Mouse (Mus musculus) heart, embryonic 10.5 days (tissue): ENCODE results near the gene Cxcl17. TPM values are rescaled to one million over a fixed set of nuclear protein-coding genes. Genes with fewer than 3 reads are reported as not detected.
A peak's percentile ranks its signal among the peaks of the same experiment; 100 is the strongest.
"Not testable (repeated sequence)": the region's sequence is repeated elsewhere in the genome, so short reads cannot be mapped to it uniquely, and the experiment has no call there.

Source experiments
- DNase-seq: peaks from one replicate; pipeline ENCODE4 v3.0.0-alpha.2; 2017; ENCODE audit warnings: low spot score
- H3K27ac ChIP-seq: fragments of 300-500 bp; sonication (generic); 2 replicates; pipeline ENCODE4 v1.5.1; 2016; ENCODE audit warnings: mild to moderate bottlenecking
- H3K27me3 ChIP-seq: fragments of 300-500 bp; sonication (generic); 2 replicates; pipeline ENCODE4 v1.6.1; 2016; ENCODE audit warnings: mild to moderate bottlenecking; ENCODE audit not compliant: poor library complexity, insufficient read depth, severe bottlenecking
- H3K36me3 ChIP-seq: fragments of 300-500 bp; sonication (generic); 2 replicates; pipeline ENCODE4 v1.6.1; 2016; ENCODE audit warnings: mild to moderate bottlenecking, moderate library complexity
- H3K4me1 ChIP-seq: fragments of 300-500 bp; sonication (generic); 2 replicates; pipeline ENCODE4 v1.6.1; 2016; ENCODE audit warnings: mild to moderate bottlenecking
- H3K4me3 ChIP-seq: fragments of 300-500 bp; sonication (generic); 2 replicates; pipeline ENCODE4 v1.5.1; 2016; ENCODE audit warnings: mild to moderate bottlenecking, moderate library complexity
- H3K9me3 ChIP-seq: fragments of 300-500 bp; sonication (generic); 2 replicates; pipeline ENCODE4 v1.6.1; 2016; ENCODE audit warnings: mild to moderate bottlenecking, moderate library complexity
- WGBS: fragments of 180-500 bp; shearing (Covaris S2); methylation state at CpG from one replicate; pipeline ENCODE4 v1.1.7; 2016; 5-methylcytosine and 5-hydroxymethylcytosine counted together
- polyA plus RNA-seq: library from polyadenylated mRNA; unstranded; fragments of >200 nt; fragmentation: Nextera tagmentation; extraction: Ambion mirVana; gene quantifications from 2 replicates; pipeline ENCODE4 v1.2.1, GENCODE M21; 2016

The Cxcl17 gene
- polyA plus RNA-seq, 1 experiment from 2014 or later: 0.36 TPM

- H3K27ac ChIP-seq: no peak overlapping the region
- H3K9me3 ChIP-seq: no peaks in the 10 kb centered on the region
- no peak for DNase-seq
- WGBS: 84% methylated on average over 10 of the region's 10 CpGs
- H3K27me3 ChIP-seq: no peaks in the 10 kb centered on the region
- no peaks in the 10 kb centered on the region for H3K36me3 ChIP-seq
- no peak overlapping the region for H3K4me3 ChIP-seq
- 0 out of 2 replicates have a peak, but pooled peaks cover 8% of the 10 kb centered on the region for H3K4me1 ChIP-seq
These were observed 22.2 kb upstream of the Cxcl17 start for GRCm38 (mm10) chr7:25434654-25435545.

- no peaks in the 10 kb centered on the region for H3K27me3 ChIP-seq
- H3K4me1 ChIP-seq: 0 out of 2 replicates have a peak, but pooled peaks cover 8% of the 10 kb centered on the region
- no peak for DNase-seq
- no peak overlapping the region for H3K4me3 ChIP-seq
- no peaks in the 10 kb centered on the region for H3K9me3 ChIP-seq
- no peaks in the 10 kb centered on the region for H3K36me3 ChIP-seq
- no peak overlapping the region for H3K27ac ChIP-seq
- WGBS: 87% methylated on average over 9 of the region's 9 CpGs
These were observed 21.3 kb upstream of the Cxcl17 start for GRCm38 (mm10) chr7:25433781-25434560.

- H3K27ac ChIP-seq: 0 out of 2 replicates have a peak overlapping the region, but pooled peaks have one; percentile 16
These were observed 20.4 kb upstream of the Cxcl17 start for GRCm38 (mm10) chr7:25433007-25433541.

GRCm38 (mm10) chr7:25432381-25432780, 19.7 kb upstream of the Cxcl17 start:
- DNase-seq: no peak
- Histone ChIP-seq H3K9me3 (no peaks in the 10 kb centered on the region), H3K4me3 (no peak overlapping the region), H3K36me3 (no peaks in the 10 kb centered on the region), H3K27ac (no peak overlapping the region), H3K27me3 (no peaks in the 10 kb centered on the region), H3K4me1 (0 out of 2 replicates have a peak, but pooled peaks cover 8% of the 10 kb centered on the region)
- 84% methylated on average over 6 of the region's 6 CpGs for WGBS

More at GRCm38 (mm10) chr7:25433007-25433541, 20.4 kb upstream of the Cxcl17 start:
- H3K9me3 ChIP-seq: no peaks in the 10 kb centered on the region
- WGBS: 22% methylated on average over 5 of the region's 5 CpGs
- no peak for DNase-seq
- no peak overlapping the region for H3K4me3 ChIP-seq
- H3K4me1 ChIP-seq: 0 out of 2 replicates have a peak, but pooled peaks cover 8% of the 10 kb centered on the region
- no peaks in the 10 kb centered on the region for H3K27me3 ChIP-seq
- no peaks in the 10 kb centered on the region for H3K36me3 ChIP-seq

GRCm38 (mm10) chr7:25429886-25430784, 17.4 kb upstream of the Cxcl17 start:
- Histone ChIP-seq H3K4me3 (no peak overlapping the region), H3K4me1 (0 out of 2 replicates have a peak, but pooled peaks cover 8% of the 10 kb centered on the region), H3K27ac (no peak overlapping the region), H3K9me3 (no peaks in the 10 kb centered on the region), H3K27me3 (no peaks in the 10 kb centered on the region), H3K36me3 (no peaks in the 10 kb centered on the region)
- DNase-seq: no peak
- 80% methylated on average over 4 of the region's 4 CpGs for WGBS

GRCm38 (mm10) chr7:25428321-25428720, 15.6 kb upstream of the Cxcl17 start:
- 86% methylated on average over 3 of the region's 3 CpGs for WGBS
- H3K27ac ChIP-seq: no peak overlapping the region
- H3K4me3 ChIP-seq: no peak overlapping the region
- H3K4me1 ChIP-seq: 0 out of 2 replicates have a peak, but pooled peaks cover 5% of the 10 kb centered on the region
- DNase-seq: no peak
- H3K9me3 ChIP-seq: no peaks in the 10 kb centered on the region
- peaks cover 3% of the 10 kb centered on the region; the same call in 1 of the 2 replicates for H3K27me3 ChIP-seq
- H3K36me3 ChIP-seq: no peaks in the 10 kb centered on the region

GRCm38 (mm10) chr7:25427144-25427543, 14.5 kb upstream of the Cxcl17 start:
- 70% methylated on average over 5 of the region's 5 CpGs for WGBS
- H3K4me1 ChIP-seq: no peaks in the 10 kb centered on the region

GRCm38 (mm10) chr7:25426380-25426779, 13.7 kb upstream of the Cxcl17 start:
- H3K36me3 ChIP-seq, H3K4me1 ChIP-seq: not testable (repeated sequence)
- H3K27me3 ChIP-seq: peaks cover 22% of the 10 kb centered on the region

More at GRCm38 (mm10) chr7:25427144-25427543, 14.5 kb upstream of the Cxcl17 start:
- Histone ChIP-seq H3K9me3 (no peaks in the 10 kb centered on the region), H3K27ac (no peak overlapping the region), H3K27me3 (peaks cover 14% of the 10 kb centered on the region), H3K36me3 (no peaks in the 10 kb centered on the region), H3K4me3 (no peak overlapping the region)
- no peak for DNase-seq

GRCm38 (mm10) chr7:25424429-25424828, 11.7 kb upstream of the Cxcl17 start:
- H3K4me3 ChIP-seq: no peak overlapping the region
- H3K27ac ChIP-seq: no peak overlapping the region
- WGBS: 36% methylated on average over 4 of the region's 4 CpGs
- no peaks in the 10 kb centered on the region for H3K4me1 ChIP-seq
- DNase-seq: no peak
- no peaks in the 10 kb centered on the region for H3K36me3 ChIP-seq
- H3K9me3 ChIP-seq: no peaks in the 10 kb centered on the region
- peaks cover 24% of the 10 kb centered on the region for H3K27me3 ChIP-seq

More at GRCm38 (mm10) chr7:25426380-25426779, 13.7 kb upstream of the Cxcl17 start:
- H3K9me3 ChIP-seq, DNase-seq, H3K4me3 ChIP-seq, H3K27ac ChIP-seq: not testable (repeated sequence)
- 81% methylated on average over 4 of the region's 4 CpGs for whole genome bisulfite sequencing

- H3K4me1 ChIP-seq: no peaks in the 10 kb centered on the region
- WGBS: 76% methylated on average over 16 of the region's 16 CpGs
- no peak overlapping the region for H3K27ac ChIP-seq
- peaks cover 24% of the 10 kb centered on the region for H3K27me3 ChIP-seq
- DNase-seq: no peak
- H3K36me3 ChIP-seq: no peaks in the 10 kb centered on the region
- H3K4me3 ChIP-seq: no peak overlapping the region
- no peaks in the 10 kb centered on the region for H3K9me3 ChIP-seq
These were observed 9.7 kb upstream of the Cxcl17 start for GRCm38 (mm10) chr7:25422286-25422841.

GRCm38 (mm10) chr7:25419943-25420342, 7.3 kb upstream of the Cxcl17 start:
- Histone ChIP-seq H3K9me3 (no peaks in the 10 kb centered on the region), H3K4me1 (no peaks in the 10 kb centered on the region), H3K27me3 (peaks cover 24% of the 10 kb centered on the region), H3K4me3 (no peak overlapping the region), H3K27ac (no peak overlapping the region), H3K36me3 (no peaks in the 10 kb centered on the region)
- DNase-seq: no peak
- WGBS: 89% methylated on average over 4 of the region's 4 CpGs

GRCm38 (mm10) chr7:25419536-25419935, 6.8 kb upstream of the Cxcl17 start:
- 73% methylated on average over 8 of the region's 8 CpGs for WGBS
- H3K4me1 ChIP-seq: no peaks in the 10 kb centered on the region
- no peak overlapping the region for H3K4me3 ChIP-seq
- no peaks in the 10 kb centered on the region for H3K9me3 ChIP-seq
- H3K27me3 ChIP-seq: peaks cover 24% of the 10 kb centered on the region
- no peak overlapping the region for H3K27ac ChIP-seq
- DNase-seq: no peak
- no peaks in the 10 kb centered on the region for H3K36me3 ChIP-seq
